Mouse (Mus musculus): ENCODE measurements at regions not wholly inside any gene's neighbourhood (a gene's known extent, or its start where the extent isn't known, plus 50 kb on each side); places are given as distances from the start of the nearest gene placed in this dataset.

GRCm38 (mm10) chr8:79587258-79587657, 52.2 kb upstream of the Otud4 start:
- TF ChIP-seq POLR2A (IDR thresholded peaks at IDR 0.05; ENCODE audit: control insufficient read depth, low read depth, low read length), result no peak
- no peak; the same call in 1 of the 2 replicates for TF ChIP-seq CTCF (IDR thresholded peaks at IDR 0.05; ENCODE audit: control insufficient read depth, insufficient read depth, insufficient replicate concordance, low read depth, low read length)
- H3K27ac ChIP-seq (ENCODE audit: control insufficient read depth, insufficient read depth, low read depth, low read length), result no peak overlapping the region
- no peaks in the 10 kb centered on the region for H3K27me3 ChIP-seq (ENCODE audit: control insufficient read depth, insufficient read depth, low read length)
- H3K36me3 ChIP-seq (ENCODE audit: control insufficient read depth, insufficient read depth, low read length), result no peaks in the 10 kb centered on the region
- H3K4me3 ChIP-seq (ENCODE audit: control insufficient read depth, low read depth, low read length), result no peak overlapping the region
- H3K4me1 ChIP-seq (ENCODE audit: control insufficient read depth, insufficient read depth, low read length), result no peaks in the 10 kb centered on the region

- H3K27ac ChIP-seq (ENCODE audit: control insufficient read depth, insufficient read depth, low read depth, low read length), result no peak overlapping the region
- H3K4me1 ChIP-seq (ENCODE audit: control insufficient read depth, insufficient read depth, low read length), result no peaks in the 10 kb centered on the region
- no peak for TF ChIP-seq POLR2A (IDR thresholded peaks at IDR 0.05; ENCODE audit: control insufficient read depth, low read depth, low read length)
- no peak for TF ChIP-seq CTCF (IDR thresholded peaks at IDR 0.05; ENCODE audit: control insufficient read depth, insufficient read depth, insufficient replicate concordance, low read depth, low read length)
- H3K4me3 ChIP-seq (ENCODE audit: control insufficient read depth, low read depth, low read length), result no peak overlapping the region
- no peaks in the 10 kb centered on the region for H3K36me3 ChIP-seq (ENCODE audit: control insufficient read depth, insufficient read depth, low read length)
- H3K27me3 ChIP-seq (ENCODE audit: control insufficient read depth, insufficient read depth, low read length), result no peaks in the 10 kb centered on the region
These were observed 54.5 kb upstream of the Otud4 start for GRCm38 (mm10) chr8:79584966-79585365.

- H3K27me3 ChIP-seq (ENCODE audit: control insufficient read depth, insufficient read depth, low read length), result no peaks in the 10 kb centered on the region
- H3K36me3 ChIP-seq (ENCODE audit: control insufficient read depth, insufficient read depth, low read length), result no peaks in the 10 kb centered on the region
- H3K4me3 ChIP-seq (ENCODE audit: control insufficient read depth, low read depth, low read length), result no peak overlapping the region
- no peak overlapping the region for H3K27ac ChIP-seq (ENCODE audit: control insufficient read depth, insufficient read depth, low read depth, low read length)
- no peaks in the 10 kb centered on the region for H3K4me1 ChIP-seq (ENCODE audit: control insufficient read depth, insufficient read depth, low read length)
- no peak for TF ChIP-seq CTCF (IDR thresholded peaks at IDR 0.05; ENCODE audit: control insufficient read depth, insufficient read depth, insufficient replicate concordance, low read depth, low read length)
- no peak for TF ChIP-seq POLR2A (IDR thresholded peaks at IDR 0.05; ENCODE audit: control insufficient read depth, low read depth, low read length)
These were observed 56.1 kb upstream of the Otud4 start for GRCm38 (mm10) chr8:79583326-79583725.

- Histone ChIP-seq H3K27me3 (ENCODE audit: control insufficient read depth, insufficient read depth, low read length) (no peaks in the 10 kb centered on the region), H3K4me3 (ENCODE audit: control insufficient read depth, low read depth, low read length) (no peak overlapping the region), H3K27ac (ENCODE audit: control insufficient read depth, insufficient read depth, low read depth, low read length) (no peak overlapping the region), H3K4me1 (ENCODE audit: control insufficient read depth, insufficient read depth, low read length) (no peaks in the 10 kb centered on the region), H3K36me3 (ENCODE audit: control insufficient read depth, insufficient read depth, low read length) (no peaks in the 10 kb centered on the region)
- TF ChIP-seq CTCF (IDR thresholded peaks at IDR 0.05; ENCODE audit: control insufficient read depth, insufficient read depth, insufficient replicate concordance, low read depth, low read length), result no peak
- no peak for TF ChIP-seq POLR2A (IDR thresholded peaks at IDR 0.05; ENCODE audit: control insufficient read depth, low read depth, low read length)
These were observed 57.2 kb upstream of the Otud4 start for GRCm38 (mm10) chr8:79582195-79582594.

DNA sequence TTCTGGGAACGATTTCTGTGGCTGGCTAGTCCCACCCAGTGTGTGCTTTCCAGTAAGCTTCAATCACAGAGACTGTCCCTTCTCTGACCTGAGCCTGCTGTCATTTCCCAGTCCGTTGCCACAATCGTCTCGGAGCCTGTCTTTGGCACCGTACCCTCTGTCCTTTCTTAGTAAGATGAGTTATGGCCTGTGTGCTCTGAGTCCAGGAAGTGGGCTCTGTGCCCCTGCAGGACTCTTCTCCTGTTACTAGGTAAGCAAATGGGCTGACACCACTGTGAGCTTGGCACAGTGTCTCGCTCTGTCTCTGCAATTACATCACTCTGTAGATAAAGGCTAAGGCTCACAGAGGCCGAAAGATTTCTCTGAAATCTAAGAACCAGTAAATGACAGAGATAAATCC, 63.3 kb upstream of the Otud4 start:
- TF ChIP-seq CTCF (IDR thresholded peaks at IDR 0.05; ENCODE audit: control insufficient read depth, insufficient read depth, insufficient replicate concordance, low read depth, low read length), result no peak
- no peaks in the 10 kb centered on the region for H3K36me3 ChIP-seq (ENCODE audit: control insufficient read depth, insufficient read depth, low read length)
- H3K27ac ChIP-seq (ENCODE audit: control insufficient read depth, insufficient read depth, low read depth, low read length), result no peak overlapping the region
- H3K4me1 ChIP-seq (ENCODE audit: control insufficient read depth, insufficient read depth, low read length), result no peaks in the 10 kb centered on the region
- no peaks in the 10 kb centered on the region for H3K27me3 ChIP-seq (ENCODE audit: control insufficient read depth, insufficient read depth, low read length)
- no peak overlapping the region for H3K4me3 ChIP-seq (ENCODE audit: control insufficient read depth, low read depth, low read length)

- H3K27ac ChIP-seq (ENCODE audit: control insufficient read depth, insufficient read depth, low read depth, low read length), result no peak overlapping the region
- H3K36me3 ChIP-seq (ENCODE audit: control insufficient read depth, insufficient read depth, low read length), result no peaks in the 10 kb centered on the region
- TF ChIP-seq POLR2A (IDR thresholded peaks at IDR 0.05; ENCODE audit: control insufficient read depth, low read depth, low read length) (no peak), CTCF (IDR thresholded peaks at IDR 0.05; ENCODE audit: control insufficient read depth, insufficient read depth, insufficient replicate concordance, low read depth, low read length) (no peak)
- H3K27me3 ChIP-seq (ENCODE audit: control insufficient read depth, insufficient read depth, low read length), result no peaks in the 10 kb centered on the region
- no peak overlapping the region for H3K4me3 ChIP-seq (ENCODE audit: control insufficient read depth, low read depth, low read length)
- no peaks in the 10 kb centered on the region for H3K4me1 ChIP-seq (ENCODE audit: control insufficient read depth, insufficient read depth, low read length)
These were observed 64.2 kb upstream of the Otud4 start for GRCm38 (mm10) chr8:79575175-79575734.

DNA sequence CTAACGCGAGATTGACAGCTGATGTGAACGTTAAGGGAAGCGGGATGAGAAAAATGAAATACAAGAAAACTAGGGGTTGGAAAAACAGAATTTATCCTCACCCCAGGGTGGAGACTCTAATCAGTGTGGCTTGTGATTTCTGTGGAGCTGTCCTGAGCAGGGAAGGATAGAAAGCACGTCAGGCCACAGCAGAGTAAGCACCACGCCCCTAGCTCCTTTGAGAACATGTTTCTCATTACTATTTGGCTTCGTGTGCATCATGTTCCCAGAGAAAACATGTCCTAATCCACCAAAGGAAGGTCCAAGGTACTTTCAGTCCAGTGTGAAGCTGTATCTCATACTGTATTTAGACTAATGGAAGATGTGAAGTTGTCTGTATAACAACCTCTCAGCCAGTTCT, 65.9 kb upstream of the Otud4 start:
- H3K4me1 ChIP-seq (ENCODE audit: control insufficient read depth, insufficient read depth, low read length), result no peaks in the 10 kb centered on the region
- H3K27me3 ChIP-seq (ENCODE audit: control insufficient read depth, insufficient read depth, low read length), result no peaks in the 10 kb centered on the region
- no peak overlapping the region for H3K27ac ChIP-seq (ENCODE audit: control insufficient read depth, insufficient read depth, low read depth, low read length)
- H3K4me3 ChIP-seq (ENCODE audit: control insufficient read depth, low read depth, low read length), result no peak overlapping the region
- TF ChIP-seq CTCF (IDR thresholded peaks at IDR 0.05; ENCODE audit: control insufficient read depth, insufficient read depth, insufficient replicate concordance, low read depth, low read length), result no peak
- no peak for TF ChIP-seq POLR2A (IDR thresholded peaks at IDR 0.05; ENCODE audit: control insufficient read depth, low read depth, low read length)
- no peaks in the 10 kb centered on the region for H3K36me3 ChIP-seq (ENCODE audit: control insufficient read depth, insufficient read depth, low read length)

- Histone ChIP-seq H3K27ac (ENCODE audit: control insufficient read depth, insufficient read depth, low read depth, low read length) (no peak overlapping the region), H3K4me1 (ENCODE audit: control insufficient read depth, insufficient read depth, low read length) (no peaks in the 10 kb centered on the region), H3K27me3 (ENCODE audit: control insufficient read depth, insufficient read depth, low read length) (no peaks in the 10 kb centered on the region), H3K4me3 (ENCODE audit: control insufficient read depth, low read depth, low read length) (no peak overlapping the region), H3K36me3 (ENCODE audit: control insufficient read depth, insufficient read depth, low read length) (no peaks in the 10 kb centered on the region)
- TF ChIP-seq CTCF (IDR thresholded peaks at IDR 0.05; ENCODE audit: control insufficient read depth, insufficient read depth, insufficient replicate concordance, low read depth, low read length) (no peak), POLR2A (IDR thresholded peaks at IDR 0.05; ENCODE audit: control insufficient read depth, low read depth, low read length) (no peak)
These were observed 66.9 kb upstream of the Otud4 start for GRCm38 (mm10) chr8:79572526-79572925.
